Mouse (Mus musculus) adrenal gland, postnatal 10 days (tissue): ENCODE results near the gene C9. TPM values are rescaled to one million over a fixed set of nuclear protein-coding genes. Genes with fewer than 3 reads are reported as not detected.

Experiments used
- DNase-seq: peaks from one replicate; pipeline ENCODE4 v3.0.0; 2021; ENCODE audit warnings: mixed read lengths
- total RNA-seq, 2 experiments: library from RNA; stranded (reverse); gene quantifications; 2 replicates each; pipeline ENCODE4 v1.2.3; 2021

C9 gene
- total RNA-seq, 2 experiments from 2014 or later: 2.5 to 3.0 TPM

DNA sequence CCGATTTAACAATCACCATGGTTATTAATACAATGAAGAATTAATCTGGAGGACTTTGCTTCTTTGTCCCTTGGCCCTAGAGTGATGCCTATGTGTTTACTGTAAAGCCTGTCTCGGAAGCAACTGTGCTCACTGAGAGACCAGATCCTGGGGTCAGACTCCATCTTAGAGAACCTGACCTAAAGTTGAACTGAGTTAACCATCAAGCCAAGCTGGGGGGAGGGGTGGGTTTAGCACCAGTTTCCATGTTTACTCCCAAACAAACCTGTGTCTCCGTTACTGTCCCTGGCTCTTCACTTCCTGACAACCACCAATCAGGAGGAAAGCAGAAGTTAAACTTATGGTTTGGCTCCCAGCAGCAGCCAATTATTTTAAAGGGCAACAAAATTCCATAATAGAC is 38.4 kb downstream of the C9 start:
- no peak for DNase-seq

- DNase-seq: no peak
Measured at GRCm38 (mm10) chr15:6492386-6492785, 47.3 kb downstream of the C9 start.

DNA sequence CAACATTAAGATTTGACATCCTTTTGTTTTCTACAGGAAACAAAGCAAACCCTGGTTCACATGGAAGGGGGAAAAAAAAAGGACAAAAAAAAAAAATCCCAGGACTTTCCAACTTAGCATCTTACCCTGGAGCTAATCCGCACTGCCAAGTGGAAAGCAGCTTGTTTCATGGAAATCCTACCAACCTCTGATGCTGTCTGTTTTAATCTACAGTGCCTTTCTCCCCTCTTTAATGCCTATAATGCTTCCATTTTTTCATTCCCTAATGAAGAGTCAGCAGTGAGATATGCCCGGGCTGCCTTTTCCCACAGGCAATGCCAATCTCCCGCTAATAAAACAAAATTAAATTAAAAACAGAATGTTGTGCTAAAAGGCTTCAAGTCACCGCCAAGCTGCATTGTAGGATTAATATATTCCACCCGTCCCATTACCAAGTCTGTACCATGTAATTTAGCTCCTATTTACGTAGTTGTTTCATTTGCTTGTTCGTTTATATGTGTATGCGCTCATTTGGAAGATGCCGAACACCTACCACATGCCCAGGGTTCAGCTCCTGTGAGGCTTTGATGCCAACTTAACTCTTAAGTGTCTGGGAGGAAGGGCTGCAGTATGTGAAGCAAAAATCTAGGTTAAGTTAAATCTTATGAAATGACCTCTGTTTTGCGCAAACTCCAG is 53.4 kb downstream of the C9 start:
- DNase-seq: no peak

GRCm38 (mm10) chr15:6500787-6501186 is 55.7 kb downstream of the C9 start:
- DNase-seq: peak; percentile 28

DNA sequence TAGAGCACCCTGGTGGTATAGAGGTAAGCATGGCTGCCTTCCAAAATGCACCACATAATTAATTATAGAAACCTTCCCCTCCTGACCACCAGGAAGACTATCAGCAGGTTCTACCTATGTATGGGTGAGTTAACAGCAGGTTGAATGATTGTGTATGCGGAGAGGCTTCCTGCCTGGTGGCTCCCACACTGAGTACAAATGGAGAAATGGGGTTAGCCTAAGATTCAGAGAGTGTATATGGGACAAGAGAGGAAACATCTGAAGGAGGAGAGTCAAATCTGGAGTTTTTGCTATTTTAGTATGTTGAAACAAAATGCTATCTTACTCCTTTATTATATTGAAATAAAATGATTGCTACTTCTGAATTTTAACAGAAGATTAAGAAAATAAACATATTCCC is 72.4 kb downstream of the C9 start:
- no peak for DNase-seq

DNA sequence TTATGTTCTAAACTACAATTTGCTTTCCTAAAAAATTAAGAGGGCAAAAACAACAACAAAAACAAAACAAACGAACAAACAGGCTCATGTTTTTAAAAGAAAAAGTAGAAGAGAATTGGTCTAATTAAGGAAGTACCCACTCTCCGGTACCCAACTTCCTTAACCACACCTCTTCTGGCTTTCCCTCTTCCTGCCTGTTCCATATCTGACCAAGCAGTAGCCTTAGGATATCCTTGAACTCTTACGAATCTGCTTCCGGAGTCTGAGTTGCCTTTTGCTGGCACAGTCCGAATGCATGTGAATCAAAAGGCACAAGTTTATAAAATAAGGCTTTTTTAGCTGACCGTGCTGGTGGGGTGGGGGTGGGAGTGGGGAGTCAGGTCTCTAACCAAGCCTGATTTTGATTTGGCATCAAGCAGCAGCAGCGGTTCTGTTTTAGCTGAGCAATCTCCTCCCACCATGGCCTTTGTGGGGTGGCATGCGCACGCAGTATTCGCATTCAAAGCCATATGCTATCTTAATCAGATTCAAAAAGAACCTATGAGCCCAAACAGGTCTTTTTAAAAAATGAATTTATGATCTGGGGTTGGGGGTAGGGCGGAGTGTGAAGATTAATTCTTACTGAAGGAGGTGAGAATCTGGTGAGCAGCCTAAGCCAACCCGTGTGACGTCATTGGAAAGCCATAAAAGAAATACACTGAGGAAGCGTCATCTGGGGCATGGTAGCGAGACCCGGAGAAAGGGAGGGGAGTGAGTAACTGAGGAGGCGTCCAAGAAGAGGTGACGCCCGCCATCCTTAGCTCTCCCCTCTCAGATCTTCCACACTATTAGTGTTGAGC is 74.5 kb downstream of the C9 start:
- no peak for DNase-seq

DNA sequence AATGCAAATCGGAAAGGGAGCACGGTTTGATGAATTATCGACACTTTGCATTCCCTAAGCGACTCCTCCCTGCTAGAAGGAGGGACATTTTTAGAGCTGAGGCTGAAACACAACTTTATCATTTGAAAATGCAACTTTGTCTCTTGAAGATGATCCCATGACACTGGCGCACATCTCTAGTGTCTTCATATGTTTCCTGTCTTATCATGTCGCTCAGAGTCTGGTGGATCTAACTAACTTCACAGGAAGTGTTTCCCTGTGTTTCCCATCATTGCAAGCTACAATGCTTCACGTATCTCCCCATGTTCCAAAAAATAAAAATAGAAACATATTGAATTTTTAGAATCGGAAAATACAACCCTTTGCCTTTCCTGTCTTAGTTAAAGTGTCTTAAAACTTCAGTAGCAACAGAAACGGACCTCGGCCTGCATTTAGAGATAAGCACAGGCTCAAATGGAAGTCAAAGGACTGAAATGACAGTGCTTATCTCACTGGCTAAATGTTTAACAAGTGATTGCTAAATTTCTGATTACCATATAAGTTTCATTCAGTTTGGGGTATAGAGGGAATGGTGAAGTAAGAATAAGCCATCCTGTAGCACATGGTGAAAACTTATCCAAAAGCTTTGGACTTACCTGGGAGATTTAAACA is 75.5 kb downstream of the C9 start:
- DNase-seq: no peak

GRCm38 (mm10) chr15:6522653-6523167 is 77.6 kb downstream of the C9 start, which contains the start of gene Fyb:
Gene Fyb (plus strand): TSS chr15:6522853.
- DNase-seq: no peak

DNA sequence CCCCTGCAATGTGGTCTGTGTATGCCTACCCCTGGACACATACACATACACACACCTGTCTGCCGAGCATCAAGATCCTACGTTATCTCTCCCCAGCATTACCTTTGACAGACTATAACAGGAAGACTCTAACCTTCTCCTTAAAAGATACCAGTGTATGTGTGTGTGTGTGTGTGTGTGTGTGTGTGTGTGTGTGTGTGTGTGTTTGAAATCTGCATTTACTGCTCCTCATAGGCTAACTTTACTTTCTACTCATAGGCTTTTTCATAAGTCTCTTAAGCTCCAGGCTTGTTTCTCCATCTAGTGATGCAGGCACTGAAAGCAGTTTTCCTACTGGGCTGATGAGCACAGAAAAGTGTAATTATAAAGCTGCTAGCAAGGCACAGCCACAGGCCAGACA is 79.7 kb downstream of the C9 start:
- DNase-seq: no peak

DNA sequence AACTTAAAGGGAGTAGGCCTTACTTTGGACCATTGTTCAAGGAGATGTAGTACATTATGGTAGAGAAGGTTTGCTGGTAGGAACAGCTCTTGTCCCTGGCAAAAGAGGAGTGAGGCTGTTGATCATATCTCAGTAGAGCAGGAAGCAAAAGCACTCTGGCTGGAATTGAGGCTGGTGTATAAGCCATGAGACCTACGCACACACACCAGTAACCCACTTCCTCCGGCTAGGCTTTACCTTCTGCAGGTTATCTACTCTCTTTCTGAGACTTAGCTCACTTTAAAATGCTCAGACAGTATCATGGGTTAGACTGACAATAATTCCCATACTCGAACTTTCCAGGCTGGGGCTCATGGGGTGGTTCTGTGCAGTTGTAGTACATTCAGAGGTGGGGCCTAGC is 80.3 kb downstream of the C9 start:
- no peak for DNase-seq

DNA sequence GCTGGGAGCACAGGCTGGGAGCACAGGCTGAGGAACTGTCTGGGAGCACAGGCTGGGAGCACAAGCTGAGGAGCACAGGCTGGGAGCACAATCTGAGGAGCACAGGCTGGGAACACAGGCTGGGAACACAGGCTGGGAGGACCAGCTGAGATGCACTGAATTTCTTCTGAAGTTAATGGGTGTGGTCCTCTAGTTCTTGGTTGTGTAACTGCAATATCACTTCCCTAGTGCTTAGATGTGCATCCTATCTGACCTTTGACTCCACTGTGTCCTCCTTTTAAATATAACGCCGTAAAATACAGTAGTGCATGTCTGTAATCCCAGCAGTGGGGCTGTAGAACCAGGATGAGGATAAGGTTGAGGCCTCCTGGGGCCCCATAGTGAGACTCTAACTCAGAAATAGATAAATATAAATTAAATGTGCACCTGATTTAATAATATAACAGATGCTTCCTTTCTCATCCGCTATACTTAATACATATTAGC is 88.8 kb downstream of the C9 start:
- DNase-seq: no peak

GRCm38 (mm10) chr15:6534592-6534991 is 89.5 kb downstream of the C9 start:
- DNase-seq: no peak

- peak; percentile 8 for DNase-seq
Measured at GRCm38 (mm10) chr15:6539639-6540338, 94.7 kb downstream of the C9 start.

Other genes starting within 250 kb of the C9 start
- 100 to 1,000 TPM; 305 to 358 TPM for gene Dab2, start 145.5 kb upstream of the C9 start, total RNA-seq
- 10 to 100 TPM; 34.7 to 43.9 TPM for gene Fyb, start 77.5 kb downstream of the C9 start, total RNA-seq